Mouse (Mus musculus): ENCODE results near the gene Camk1. TPM values are rescaled to one million over a fixed set of nuclear protein-coding genes. Genes with fewer than 3 reads are reported as not detected.
"Not testable (repeated sequence)": the region's sequence is repeated elsewhere in the genome, so short reads cannot be mapped to it uniquely, and the experiment has no call there.

Gene Camk1
- total RNA-seq, 2 experiments from 2014 or later, result 65.9 to 68.5 TPM

DNA sequence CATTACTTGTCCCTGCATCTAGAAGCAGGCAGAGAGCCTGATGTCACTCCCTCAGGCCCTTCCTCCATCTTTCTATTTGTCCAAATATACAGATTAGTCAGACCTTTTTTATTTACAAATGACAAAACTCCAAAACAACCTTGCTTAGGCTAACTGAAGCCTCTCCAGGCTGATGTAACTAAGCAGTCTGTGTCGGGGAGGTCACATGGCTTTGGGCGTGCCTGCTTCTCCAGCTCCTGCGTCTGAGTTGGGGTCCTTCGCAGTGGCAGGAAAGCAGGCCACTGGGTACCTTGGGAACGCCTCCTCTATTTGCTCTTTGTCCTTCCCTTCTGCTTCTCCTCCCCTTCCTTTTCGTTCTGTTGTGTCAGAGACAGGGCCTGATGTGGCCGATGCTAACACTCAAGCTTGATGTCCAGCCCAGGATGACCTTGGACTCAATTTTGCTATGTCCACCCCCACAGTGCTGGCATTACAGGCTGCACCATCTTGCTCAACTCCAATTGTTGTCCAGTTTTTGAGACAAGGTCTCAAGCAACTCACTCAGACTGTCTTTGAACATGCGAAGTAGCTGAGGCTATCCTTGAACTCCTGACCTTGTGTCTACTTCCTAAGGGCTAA is 20.8 kb upstream of the Camk1 start:
- intact Hi-C loops (cut with DNase I), result no loop called here
- no peak for DNase-seq (ENCODE audit: low spot score)

DNA sequence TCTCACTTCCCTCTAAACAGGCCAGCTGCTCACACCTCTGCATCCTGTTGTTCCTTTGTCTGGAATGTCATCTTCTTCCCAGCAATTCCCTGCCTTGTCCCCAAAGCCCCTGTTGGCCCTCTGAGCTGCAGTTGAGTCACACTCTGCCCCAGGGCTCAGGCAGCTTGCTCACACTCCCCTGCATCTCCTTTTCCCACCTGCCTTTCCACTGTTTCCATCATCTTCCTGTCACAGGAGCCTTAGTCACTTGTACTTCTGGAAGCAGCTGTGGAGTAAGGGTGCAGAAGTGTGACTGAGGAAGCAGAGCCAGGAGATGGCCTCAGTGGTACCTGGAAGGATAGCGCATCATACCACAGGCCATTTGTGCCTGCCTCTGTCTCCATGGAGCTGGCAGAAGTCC is 18.5 kb upstream of the Camk1 start:
- intact Hi-C loops (cut with DNase I), result no loop called here
- DNase-seq (ENCODE audit: low spot score), result no peak

DNA sequence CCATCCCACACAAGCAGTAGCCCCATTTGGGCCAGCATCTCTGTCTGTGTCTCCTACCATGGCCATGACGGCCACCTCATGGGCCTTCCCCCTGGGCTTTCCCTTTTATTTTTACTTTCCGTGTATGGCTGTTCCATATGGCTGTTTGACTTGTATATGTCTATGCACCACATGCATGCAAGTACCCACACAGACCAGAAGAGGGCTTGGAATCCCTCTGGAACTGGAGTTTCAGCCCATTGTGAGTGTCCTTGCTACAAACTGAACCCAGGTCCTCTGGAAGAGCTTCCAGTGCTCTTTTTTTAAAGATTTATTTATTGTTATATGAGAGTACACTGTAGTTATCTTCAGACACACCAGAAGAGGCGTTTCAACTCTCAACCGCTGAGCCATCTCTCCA is 17.7 kb upstream of the Camk1 start:
- no peak for DNase-seq (ENCODE audit: low spot score)
- intact Hi-C loops (cut with DNase I), result no loop called here

DNA sequence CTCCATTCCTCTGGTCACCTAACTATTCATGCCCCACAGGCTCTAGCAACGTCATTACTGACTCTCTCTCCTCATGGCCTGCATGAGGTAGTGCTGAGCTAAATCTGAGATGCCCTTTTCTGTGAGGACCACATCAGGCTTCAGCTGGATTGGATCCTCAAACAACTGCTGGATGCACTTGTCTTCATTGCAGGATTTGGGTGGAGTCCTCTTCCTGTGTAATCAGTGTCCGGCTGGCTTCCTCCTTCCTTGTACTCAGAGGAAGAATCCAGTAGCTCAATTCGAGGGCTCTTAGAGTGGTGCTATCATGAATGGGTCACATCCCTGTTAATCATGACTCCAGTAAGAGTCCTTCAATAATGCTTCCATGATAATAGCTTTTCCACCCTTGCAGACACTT is 9.9 kb upstream of the Camk1 start:
- intact Hi-C loops (cut with DNase I), result no loop called here
- DNase-seq (ENCODE audit: low spot score), result no peak

DNA sequence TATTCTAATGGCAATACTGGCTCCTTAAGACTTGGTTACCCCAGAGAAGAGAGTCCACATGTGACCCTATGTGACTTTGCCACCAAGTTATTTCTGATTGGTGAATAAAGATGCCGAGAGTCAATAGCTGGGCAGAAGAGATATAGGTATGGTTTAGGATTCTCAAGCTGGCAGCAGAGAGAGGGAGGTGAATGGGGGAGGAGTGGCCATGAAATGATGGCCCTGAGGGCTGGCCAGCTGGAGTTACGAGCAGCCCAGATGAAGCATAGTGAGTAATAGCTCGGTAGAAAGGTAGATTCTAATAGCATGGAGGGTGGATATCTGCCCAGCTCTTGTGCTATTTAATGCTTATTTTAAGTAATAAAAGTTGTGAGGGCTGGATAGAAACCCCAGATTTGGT is 9.0 kb upstream of the Camk1 start:
- no peak for DNase-seq (ENCODE audit: low spot score)
- intact Hi-C loops (cut with DNase I), result no loop called here

DNA sequence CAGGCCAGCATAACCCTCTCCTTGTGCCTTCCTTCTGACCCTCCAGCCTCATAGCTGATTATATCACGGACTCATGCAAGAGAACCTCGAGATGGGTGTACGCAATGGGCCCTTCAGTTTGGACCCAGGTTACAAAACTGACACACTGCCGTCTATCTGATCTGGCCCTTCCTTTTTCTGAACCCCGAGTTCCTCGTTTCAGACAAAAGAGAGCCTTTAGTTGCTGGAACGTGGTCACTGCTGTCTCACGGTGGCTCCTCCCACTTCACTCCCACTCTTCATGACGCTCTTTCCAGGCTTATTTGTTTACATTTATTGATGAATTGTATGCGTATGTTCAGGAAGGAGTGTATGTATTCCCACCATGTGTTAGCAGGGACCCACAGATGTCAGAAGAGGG is 7.9 kb upstream of the Camk1 start:
- intact Hi-C loops (cut with DNase I), result no loop called here
- DNase-seq (ENCODE audit: low spot score), result no peak

DNA sequence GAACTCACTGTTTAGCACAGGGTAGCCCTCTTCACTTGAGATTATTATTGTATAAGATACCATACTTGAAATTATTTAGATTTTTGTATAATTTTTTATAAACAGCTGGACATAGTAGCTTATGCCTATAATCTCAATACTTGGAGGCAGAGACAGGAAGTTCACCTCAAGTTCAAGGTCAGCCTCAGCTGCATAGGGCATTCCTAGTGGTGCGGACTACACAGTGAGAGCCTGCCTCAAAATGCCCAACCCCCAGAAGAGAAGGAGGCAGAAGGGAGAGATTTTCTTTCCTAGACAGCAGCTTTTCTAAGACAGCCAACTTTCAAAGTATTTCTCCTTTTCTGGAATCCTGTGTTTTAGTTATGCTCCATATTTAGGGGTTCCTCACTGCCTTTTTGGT is 7.4 kb upstream of the Camk1 start:
- intact Hi-C loops (cut with DNase I), result no loop called here
- no peak for DNase-seq (ENCODE audit: low spot score)

DNA sequence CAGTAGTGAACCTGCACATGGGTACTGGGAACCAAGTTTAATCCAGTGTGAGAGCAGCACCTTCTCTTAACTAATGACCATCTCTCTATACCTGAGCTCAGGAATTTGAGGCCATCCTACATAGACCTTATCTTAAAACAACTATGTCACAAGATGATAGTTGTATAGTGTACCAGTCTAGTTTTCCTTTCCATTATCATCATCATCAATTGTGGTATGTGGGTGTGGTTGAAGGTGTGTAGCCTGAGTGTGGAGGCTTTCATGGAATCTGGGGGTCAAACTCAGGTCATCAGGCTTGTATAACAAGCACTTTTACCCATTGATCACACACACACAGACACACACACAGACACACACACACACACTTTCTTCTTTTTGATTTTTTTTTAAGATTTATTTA is 6.8 kb upstream of the Camk1 start:
- intact Hi-C loops (cut with DNase I), result no loop called here
- no peak for DNase-seq (ENCODE audit: low spot score)

DNA sequence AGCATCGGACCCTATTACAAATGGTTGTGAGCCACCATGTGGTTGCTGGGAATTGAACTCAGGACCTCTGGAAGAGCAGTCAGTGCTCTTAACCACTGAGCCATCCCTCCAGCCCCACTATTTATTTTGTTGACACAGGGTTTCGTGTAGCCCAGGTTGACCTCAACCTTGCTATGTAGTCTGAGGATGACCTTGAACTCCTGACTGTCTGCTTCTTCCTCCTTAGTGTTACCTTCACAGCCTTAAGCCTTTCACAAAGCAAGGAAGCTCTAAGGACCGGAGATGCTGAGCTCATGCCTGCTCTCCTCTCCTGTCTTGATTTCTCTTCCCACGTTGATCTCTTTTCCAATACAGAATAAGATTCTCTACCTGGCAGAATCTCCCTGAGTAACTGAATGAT is 3.1 kb upstream of the Camk1 start:
- intact Hi-C loops (cut with DNase I), result no loop called here
- DNase-seq (ENCODE audit: low spot score), result no peak

DNA sequence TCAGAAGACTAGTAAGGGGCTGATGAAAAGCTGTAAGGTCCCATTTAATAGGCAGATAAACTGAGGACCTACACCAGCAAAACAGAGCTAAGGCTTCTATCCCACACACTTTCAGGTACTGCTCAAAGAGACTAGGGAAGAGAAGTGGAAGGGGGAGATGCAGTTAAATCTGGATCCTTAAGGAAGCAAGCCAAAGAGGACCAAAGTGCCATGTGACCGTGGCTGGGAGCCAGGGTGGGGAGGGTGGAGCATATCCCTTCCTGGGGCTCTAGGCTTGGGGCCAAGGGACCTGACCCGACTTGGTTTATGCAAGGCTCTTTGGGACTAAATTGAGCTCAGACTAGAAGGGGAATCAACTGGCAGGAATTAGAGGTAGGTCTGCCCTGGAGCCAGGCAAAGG is 537 bp upstream of the Camk1 start:
- DNase-seq (ENCODE audit: low spot score), result peak; percentile 76
- intact Hi-C loops (cut with DNase I), result loop anchor here (5.0 kb wide), 1 partner anchor 33 kb away; the partner anchor contains the start of genes Arpc4 and Tada3

DNA sequence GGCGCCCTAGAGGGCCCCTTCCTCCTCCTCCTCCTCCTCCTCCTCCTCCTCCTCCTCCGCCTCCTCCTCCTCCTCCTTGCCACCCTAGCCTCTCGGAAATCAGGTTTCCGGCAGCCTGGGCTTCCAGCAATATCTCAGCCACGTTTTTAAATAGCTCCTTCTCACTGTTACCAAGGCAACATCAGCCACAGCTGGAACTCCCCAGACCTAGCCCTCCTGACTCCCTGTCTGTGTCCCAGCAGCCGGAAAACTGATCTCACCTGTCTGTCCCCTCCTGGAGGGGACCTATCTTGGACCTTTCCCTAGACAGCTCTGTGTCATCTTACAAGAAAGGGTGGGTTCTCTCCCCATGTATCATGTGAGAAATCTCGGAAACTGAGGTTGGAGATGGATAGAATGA is 1.5 kb downstream of the Camk1 start:
- intact Hi-C loops (cut with DNase I), result loop anchor here (5.0 kb wide), 1 partner anchor 35 kb away; the partner anchor contains the start of genes Arpc4 and Tada3
- no peak for DNase-seq (ENCODE audit: low spot score)

DNA sequence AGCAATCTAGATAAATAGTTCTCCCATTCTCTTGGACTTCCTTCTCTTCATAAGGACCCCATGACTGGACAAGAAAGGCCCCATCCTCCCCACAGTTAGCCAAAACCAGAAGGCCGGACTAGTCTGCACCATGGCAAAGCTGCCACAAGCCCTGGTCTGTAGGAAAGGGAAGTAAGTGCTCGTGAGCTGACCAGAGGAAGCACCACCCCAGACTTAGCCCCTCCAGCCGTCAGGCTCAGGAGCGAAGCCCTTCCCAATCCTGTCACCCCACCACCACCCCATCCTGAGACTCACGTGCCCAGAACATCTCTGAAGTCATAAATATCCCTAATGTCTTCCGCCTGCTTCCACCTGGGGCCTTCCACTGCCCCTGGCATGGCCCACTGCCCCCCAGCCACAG is 2.2 kb downstream of the Camk1 start:
- DNase-seq (ENCODE audit: low spot score), result no peak
- intact Hi-C loops (cut with DNase I), result loop anchor here (5.0 kb wide), 1 partner anchor 36 kb away; the partner anchor contains the start of genes Arpc4 and Tada3

DNA sequence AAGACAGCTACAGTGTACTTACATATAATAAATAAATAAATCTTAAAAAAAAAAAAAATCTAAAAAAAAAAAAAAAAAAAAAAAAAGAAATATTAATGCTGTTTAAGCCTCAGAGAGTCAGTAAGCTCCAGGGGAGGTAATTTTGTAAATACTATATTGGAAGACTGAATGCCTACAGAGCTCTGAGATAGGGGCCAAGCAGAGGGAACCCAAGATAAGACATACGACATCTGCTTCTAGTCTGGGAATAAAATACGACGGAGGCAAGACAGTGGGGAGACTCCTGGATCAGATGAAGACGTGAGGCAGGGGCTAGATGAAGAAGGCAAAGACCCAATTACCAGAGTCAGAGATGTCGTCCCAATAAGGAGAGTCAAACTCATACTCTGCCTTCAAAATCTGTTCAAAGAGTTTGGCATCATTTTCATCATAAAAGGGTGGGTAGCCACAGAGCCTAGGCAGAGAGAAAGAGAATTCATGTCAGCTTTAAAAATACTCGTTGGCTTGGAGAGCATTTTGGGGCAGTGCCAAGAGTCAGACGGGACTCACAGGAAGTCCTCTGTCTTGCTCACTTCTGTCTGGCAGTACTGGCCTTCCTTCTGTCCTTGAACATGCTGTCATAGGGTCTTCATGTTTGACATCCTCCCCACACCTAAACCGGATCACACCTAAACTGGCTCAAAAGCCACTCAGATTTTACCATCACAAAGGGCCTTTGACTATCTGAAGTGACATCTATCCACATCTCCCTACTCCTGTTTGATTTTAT is 6.7 kb downstream of the Camk1 start:
- intact Hi-C loops (cut with DNase I), result no loop called here
- DNase-seq (ENCODE audit: low spot score), result no peak

DNA sequence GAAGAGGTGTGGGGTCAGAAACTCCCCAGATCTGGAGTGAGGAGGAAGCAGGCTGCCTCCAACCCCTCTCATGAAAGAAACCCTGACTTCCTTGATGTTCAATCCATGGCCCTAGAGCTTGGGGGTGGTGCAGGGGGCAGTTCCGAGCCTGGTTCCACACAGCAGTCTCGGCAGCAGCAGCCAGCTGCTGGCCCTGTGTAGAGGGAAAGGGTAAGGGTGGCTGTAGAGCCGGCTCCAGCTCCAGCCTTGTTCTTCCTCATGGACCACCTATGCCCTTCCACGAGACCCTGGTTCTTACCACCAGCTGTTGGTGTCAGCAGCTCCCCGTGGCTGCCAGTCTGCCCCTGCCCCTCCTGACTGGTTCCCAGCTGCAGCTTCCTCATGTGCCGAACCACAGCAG is 9.6 kb downstream of the Camk1 start:
- intact Hi-C loops (cut with DNase I), result loop anchor here (5.0 kb wide), 1 partner anchor 138 kb away; the partner anchor contains the start of gene Il17rc
- DNase-seq (ENCODE audit: low spot score), result no peak

DNA sequence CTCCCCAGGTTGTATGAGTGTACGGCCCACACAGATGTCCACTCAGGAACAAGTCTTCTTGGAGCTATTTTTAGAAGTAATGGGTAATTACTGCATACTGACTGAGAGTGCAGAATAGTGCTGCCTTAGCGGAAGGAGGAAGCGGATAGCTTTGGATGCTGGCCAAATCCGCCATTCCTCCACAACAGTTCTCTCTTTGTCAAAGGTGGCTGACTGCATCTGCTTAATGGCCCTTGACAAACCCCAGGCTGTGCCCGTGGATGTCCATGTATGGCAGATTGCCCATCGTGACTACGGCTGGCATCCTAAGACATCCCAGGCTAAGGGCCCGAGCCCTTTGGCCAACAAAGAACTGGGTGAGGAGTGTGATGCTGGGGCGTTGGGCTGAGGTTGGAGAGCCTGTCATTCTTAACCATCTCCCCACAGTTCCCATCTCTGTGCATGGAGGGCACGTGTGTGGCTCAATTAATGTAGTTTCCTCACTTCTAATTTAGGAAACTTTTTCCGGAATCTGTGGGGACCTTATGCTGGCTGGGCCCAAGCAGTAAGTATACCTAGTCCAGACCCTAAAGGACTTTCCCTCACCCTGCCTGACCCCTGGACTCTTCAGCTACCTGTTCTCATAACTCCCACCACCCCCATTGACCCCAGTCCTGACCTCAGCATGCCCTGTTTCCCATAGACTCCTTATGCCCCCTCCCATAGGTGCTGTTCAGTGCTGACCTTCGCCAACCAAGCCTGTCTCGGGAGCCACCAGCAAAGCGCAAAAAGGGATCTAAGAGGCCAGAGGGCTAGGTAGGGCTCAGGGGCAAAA is 10.4 kb downstream of the Camk1 start:
- intact Hi-C loops (cut with DNase I), result loop anchor here (5.0 kb wide), 1 partner anchor 139 kb away; the partner anchor contains the start of gene Il17rc
- no peak for DNase-seq (ENCODE audit: low spot score)

DNA sequence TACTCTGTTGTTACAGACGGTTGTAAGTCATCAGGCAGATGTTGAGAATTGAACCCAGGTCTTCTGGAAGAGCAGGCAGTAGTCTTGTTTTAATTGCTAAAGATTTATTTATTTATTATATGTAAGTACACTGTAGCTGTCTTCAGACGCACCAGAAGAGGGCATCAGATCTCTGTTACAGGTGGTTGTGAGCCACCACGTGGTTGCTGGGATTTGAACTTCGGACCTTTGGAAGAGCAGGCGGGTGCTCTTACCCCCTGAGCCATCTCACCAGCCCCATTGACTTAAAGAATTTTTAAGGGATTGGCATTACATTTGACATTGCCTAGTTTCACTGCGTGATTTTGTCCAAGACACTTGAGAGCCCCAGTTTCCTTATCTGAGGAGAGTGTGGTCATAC is 11.1 kb downstream of the Camk1 start:
- intact Hi-C loops (cut with DNase I), result loop anchor here (5.0 kb wide), 1 partner anchor 140 kb away; the partner anchor contains the start of gene Il17rc
- DNase-seq (ENCODE audit: low spot score), result not testable (repeated sequence)

DNA sequence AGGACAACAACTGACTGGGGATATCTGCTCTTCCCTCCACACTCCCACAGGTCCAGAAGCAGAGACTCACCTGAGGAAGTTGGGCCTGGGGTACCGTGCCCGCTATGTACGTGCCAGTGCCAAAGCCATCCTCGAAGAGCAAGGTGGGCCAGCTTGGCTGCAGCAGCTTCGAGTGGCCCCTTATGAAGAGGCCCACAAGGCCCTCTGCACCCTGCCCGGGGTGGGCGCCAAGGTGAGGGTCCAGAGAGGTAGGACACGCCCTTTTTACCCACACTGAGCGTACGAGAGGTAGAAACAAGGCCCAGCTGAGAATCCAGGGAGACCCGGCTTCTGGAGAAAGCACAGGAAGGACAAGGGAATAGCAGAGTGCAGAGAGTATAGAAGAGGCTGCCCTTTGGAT is 12.1 kb downstream of the Camk1 start:
- no peak for DNase-seq (ENCODE audit: low spot score)
- intact Hi-C loops (cut with DNase I), result loop anchor here (2.0 to 5.0 kb wide), 2 partner anchors 43 to 141 kb away; partner anchors contain the start of gene Il17rc

DNA sequence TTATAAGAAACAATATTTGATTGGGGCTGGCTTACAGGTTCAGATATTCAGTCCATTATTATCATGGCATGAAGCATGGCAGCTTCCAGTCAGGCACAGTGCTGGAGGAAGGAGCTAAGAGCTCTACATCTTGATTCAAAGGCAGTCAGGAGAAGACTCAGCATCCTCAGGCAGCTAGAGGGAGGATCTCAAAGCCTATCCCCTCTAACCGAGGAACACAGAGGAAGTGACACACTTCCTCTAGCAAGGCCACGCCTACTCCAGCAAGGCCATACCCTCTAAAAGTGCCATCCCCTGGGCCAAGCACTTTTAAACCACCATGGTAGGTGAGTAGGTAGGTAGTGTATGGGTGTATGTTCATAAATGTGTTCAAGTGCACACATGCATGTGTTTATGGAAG is 13.2 kb downstream of the Camk1 start:
- no peak for DNase-seq (ENCODE audit: low spot score)
- intact Hi-C loops (cut with DNase I), result loop anchor here (2.0 to 5.0 kb wide), 2 partner anchors 44 to 142 kb away; partner anchors contain the start of gene Il17rc

DNA sequence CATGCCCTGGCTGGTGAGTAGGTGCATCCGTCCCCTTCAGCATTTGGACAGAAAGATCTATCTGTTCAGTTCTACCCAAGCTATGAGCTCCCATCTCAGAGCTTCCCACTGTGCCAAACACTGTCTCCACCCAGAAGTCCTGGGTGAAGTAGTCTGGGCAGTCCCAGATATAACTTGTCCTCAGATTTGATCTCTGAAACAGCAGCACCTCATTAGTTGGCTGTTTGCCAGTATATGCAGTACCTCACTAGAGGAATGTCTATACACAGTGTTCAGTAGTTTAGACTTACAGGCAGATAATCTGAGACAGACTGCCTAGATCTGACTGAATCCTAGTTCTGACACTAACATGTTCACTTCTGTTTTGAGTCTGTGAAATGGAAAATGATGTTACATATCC is 14.4 kb downstream of the Camk1 start:
- intact Hi-C loops (cut with DNase I), result no loop called here

DNA sequence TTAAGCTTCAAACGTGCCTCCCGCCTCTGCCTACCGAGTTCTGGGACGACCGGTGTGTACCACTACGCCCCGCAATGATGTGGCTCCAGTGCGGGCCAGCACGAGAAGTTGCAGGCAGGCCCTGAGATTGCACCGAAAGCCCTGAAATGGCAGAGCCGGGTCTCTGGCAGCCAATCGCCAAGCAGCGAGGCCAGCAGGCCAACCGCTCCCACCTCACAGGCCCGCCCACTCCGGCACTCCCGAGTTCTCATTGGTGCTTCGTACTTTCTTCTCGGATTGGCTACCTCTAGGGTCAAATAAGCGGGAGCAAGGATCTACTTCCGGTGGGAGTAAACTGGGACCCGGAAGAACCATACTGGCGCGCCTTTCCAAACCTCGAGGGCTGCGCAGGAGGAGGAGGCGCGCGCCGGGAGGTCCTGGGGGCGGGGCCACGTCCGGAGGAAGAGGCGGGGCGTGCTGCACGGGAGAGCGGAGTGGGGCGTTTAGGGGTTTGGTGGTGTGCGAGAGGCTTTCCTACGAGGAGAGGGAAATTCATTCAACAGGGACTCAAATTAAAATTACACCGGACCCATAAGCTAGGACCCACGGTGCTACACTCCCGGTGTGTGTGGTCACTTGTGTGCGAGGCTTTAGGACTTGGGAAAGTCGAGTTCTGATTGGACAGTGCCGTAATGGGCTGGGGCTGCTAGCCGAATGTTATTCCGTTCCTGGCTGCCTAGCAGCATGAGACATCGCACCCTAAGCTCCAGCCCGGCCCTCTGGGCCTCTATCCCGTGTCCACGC is 17.1 kb downstream of the Camk1 start, which contains the start of gene Ogg1:
TSS of gene Ogg1 (plus strand) at position 440 of the 783 bp plus-strand sequence.
- DNase-seq (ENCODE audit: low spot score), result peak; percentile 99
- intact Hi-C loops (cut with DNase I), result no loop called here

More for the DNA sequence above, 14.4 kb downstream of the Camk1 start:
- no peak for DNase-seq (ENCODE audit: low spot score)

All from heart, postnatal 25 days (tissue).